Mouse (Mus musculus) cortical plate, adult 2 months (tissue): Measurements from ENCODE around the gene Celf2.

Source experiments
- CTCF ChIP-seq: fragments of 200-500 bp; IDR thresholded peaks from 2 replicates; pipeline ENCODE4 v1.5.1; 2011; ENCODE audit warnings: mild to moderate bottlenecking, control low read depth, low read length; ENCODE audit not compliant: insufficient read depth; ENCODE audit errors: extremely low read depth
- POLR2A ChIP-seq: fragments of 200-500 bp; IDR thresholded peaks from 2 replicates; pipeline ENCODE4 v1.6.1; 2011; ENCODE audit warnings: mild to moderate bottlenecking, low read length, control low read depth; ENCODE audit not compliant: insufficient read depth; ENCODE audit errors: extremely low read depth

GRCm38 (mm10) chr2:7529637-7530036 lies 20.3 kb upstream of the Celf2 start:
- TF ChIP-seq POLR2A (peak; percentile 44; the same call in 1 of the 2 replicates), CTCF (no peak)
